Mouse (Mus musculus) hindbrain, embryonic 16.5 days (tissue): Measurements from ENCODE around the gene Olfr1428. TPM values are rescaled to one million over a fixed set of nuclear protein-coding genes. Genes with fewer than 3 reads are reported as not detected.
"Not testable (repeated sequence)": the region's sequence is repeated elsewhere in the genome, so short reads cannot be mapped to it uniquely, and the experiment has no call there.

Experiments
- ATAC-seq: fragments of 200-750 bp; cut with Nextera tagmentation; 2 replicates; pipeline ENCODE4 v1.8.0; 2017; ENCODE audit warnings: moderate TSS enrichment, moderate library complexity
- H3K27ac ChIP-seq: fragments of 300-500 bp; sonication (generic); 2 replicates; pipeline ENCODE4 v1.5.1; 2014; ENCODE audit warnings: low read depth, mild to moderate bottlenecking, control low read depth, low read length, moderate library complexity
- H3K27me3 ChIP-seq: fragments of 300-500 bp; sonication (generic); replicated peaks from 2 replicates; pipeline ENCODE4 v1.6.1; 2014; ENCODE audit warnings: low read length; ENCODE audit not compliant: control insufficient read depth, insufficient read depth
- H3K36me3 ChIP-seq: fragments of 300-500 bp; sonication (generic); 2 replicates; pipeline ENCODE4 v1.6.1; 2014; ENCODE audit warnings: mild to moderate bottlenecking, low read length, moderate library complexity, mixed read lengths; ENCODE audit not compliant: control insufficient read depth, insufficient read depth
- H3K4me1 ChIP-seq: fragments of 300-500 bp; sonication (generic); 2 replicates; pipeline ENCODE4 v1.6.1; 2014; ENCODE audit warnings: low read depth, low read length; ENCODE audit not compliant: control insufficient read depth, insufficient read depth
- H3K4me2 ChIP-seq: fragments of 300-500 bp; sonication (generic); 2 replicates; pipeline ENCODE4 v1.6.1; 2014; ENCODE audit warnings: mild to moderate bottlenecking, low read length, control low read depth, moderate library complexity
- H3K4me3 ChIP-seq: fragments of 300-500 bp; sonication (generic); 2 replicates; pipeline ENCODE4 v1.5.1; 2014; ENCODE audit warnings: mild to moderate bottlenecking, low read length, control low read depth, moderate library complexity
- H3K9ac ChIP-seq: fragments of 300-500 bp; sonication (generic); 2 replicates; pipeline ENCODE4 v1.6.1; 2014; ENCODE audit warnings: low read depth, mild to moderate bottlenecking, control low read depth, low read length, moderate library complexity
- H3K9me3 ChIP-seq: fragments of 300-500 bp; sonication (generic); 2 replicates; pipeline ENCODE4 v1.6.1; 2014; ENCODE audit warnings: mild to moderate bottlenecking, low read length, moderate library complexity; ENCODE audit not compliant: control insufficient read depth
- WGBS: fragments of 180-500 bp; shearing (Covaris S2); extraction: QIAGEN DNeasy Blood & Tissue Kit; methylation state at CpG from one replicate; pipeline ENCODE4 v1.1.7; 2014; 5-methylcytosine and 5-hydroxymethylcytosine counted together
- polyA plus RNA-seq: library from polyadenylated mRNA; unstranded; fragments of >200 nt; fragmentation: Nextera tagmentation; extraction: Ambion mirVana; gene quantifications from 2 replicates; pipeline ENCODE4 v1.2.1, GENCODE M21; 2015

Gene Olfr1428
- polyA plus RNA-seq, 1 experiment from 2014 or later, result not detected

DNA sequence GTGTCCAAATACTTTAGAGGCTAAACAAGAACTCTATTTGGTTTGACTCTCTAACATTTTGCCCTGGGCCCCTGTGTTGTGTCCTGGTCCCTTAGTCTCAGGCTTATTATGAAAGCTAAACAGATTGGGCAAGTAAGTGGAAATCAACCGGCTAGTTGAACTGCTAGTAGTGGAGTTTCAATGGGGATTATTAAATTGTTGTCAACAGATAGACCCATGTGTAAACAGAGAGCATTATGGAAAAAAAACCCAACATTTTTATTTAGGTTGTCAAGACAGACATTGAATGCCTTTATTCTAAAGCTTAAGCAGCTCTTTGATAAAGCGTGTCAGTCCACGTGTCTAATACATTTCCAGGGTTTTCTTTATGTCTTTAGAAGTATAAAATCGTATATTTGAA is 38.1 kb downstream of the Olfr1428 start, which contains the start of gene Olfr1425:
TSS of gene Olfr1425 (minus strand) at position 101 of the 400 bp plus-strand sequence.
- H3K4me1 ChIP-seq, H3K27me3 ChIP-seq, H3K4me2 ChIP-seq, H3K9ac ChIP-seq, H3K4me3 ChIP-seq, H3K36me3 ChIP-seq, H3K9me3 ChIP-seq, H3K27ac ChIP-seq, ATAC-seq: not testable (repeated sequence)
- WGBS, result 88% methylated on average over 4 of the region's 4 CpGs

DNA sequence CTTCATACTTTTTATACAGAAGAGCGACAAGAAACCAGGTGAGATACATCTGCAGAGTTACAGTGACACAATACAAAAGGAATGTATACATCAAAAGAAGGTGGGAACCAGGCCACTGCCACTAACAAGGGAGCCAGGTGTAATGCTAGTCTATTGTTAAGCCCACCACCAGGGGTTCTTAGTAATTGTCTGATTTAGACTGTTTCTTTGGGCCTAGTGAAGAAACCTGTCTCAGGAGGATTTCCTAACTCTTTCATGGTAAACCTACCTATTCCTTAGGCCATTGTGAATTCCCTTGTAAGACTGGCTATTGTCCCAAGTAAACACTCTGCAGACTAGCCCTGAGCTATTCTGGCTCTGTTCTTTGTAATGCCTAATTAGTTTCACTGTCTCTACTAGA is 46.2 kb downstream of the Olfr1428 start:
- H3K4me1 ChIP-seq, H3K4me2 ChIP-seq, H3K9ac ChIP-seq, H3K4me3 ChIP-seq, H3K27me3 ChIP-seq, ATAC-seq, H3K36me3 ChIP-seq, H3K9me3 ChIP-seq, H3K27ac ChIP-seq: not testable (repeated sequence)
- 92% methylated on average over 1 of the region's 1 CpGs for WGBS

DNA sequence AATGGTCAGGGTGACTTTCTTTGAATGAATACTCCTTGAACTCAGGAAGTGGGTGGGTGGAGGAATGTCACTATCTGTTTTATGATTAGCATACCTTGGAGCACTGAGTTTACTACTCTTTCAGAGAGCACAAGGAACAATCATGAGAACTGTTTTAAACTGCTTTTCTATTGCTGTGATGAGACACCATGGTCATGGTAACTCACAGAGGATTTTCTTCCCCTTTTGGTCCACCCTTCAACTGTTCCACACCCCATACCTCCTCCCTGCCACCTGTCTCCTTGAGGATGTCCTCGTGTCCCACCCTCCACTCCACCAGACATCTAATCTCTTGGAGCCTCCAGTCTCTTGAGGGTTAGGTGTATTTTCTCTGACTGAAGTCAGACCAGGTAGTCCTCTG is 47.9 kb downstream of the Olfr1428 start:
- H3K4me3 ChIP-seq, H3K36me3 ChIP-seq, H3K4me1 ChIP-seq, H3K27ac ChIP-seq, ATAC-seq, H3K27me3 ChIP-seq, H3K9me3 ChIP-seq, H3K4me2 ChIP-seq, H3K9ac ChIP-seq: not testable (repeated sequence)
- 91% methylated on average over 1 of the region's 1 CpGs for WGBS

DNA sequence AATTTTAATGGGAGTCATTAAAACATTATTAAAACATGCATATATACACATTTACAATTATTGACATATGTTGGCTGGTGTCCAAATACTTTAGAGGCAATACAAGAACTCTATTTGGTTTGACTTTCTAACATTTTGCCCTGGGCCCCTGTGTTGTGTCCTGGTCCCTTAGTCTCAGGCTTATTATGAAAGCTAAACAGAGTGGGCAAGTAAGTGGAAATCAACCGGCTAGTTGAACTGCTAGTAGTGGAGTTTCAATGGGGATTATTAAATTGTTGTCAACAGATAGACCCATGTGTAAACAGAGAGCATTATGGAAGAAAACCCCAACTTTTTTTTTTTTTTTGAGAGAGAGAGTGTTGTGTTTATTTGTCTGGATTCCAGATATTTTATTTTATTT is 53.1 kb downstream of the Olfr1428 start, which contains the start of gene Olfr1424:
TSS of gene Olfr1424 (minus strand) at position 101 of the 400 bp plus-strand sequence.
- not testable (repeated sequence) for H3K27ac ChIP-seq, H3K4me3 ChIP-seq, H3K36me3 ChIP-seq, H3K4me1 ChIP-seq, H3K9ac ChIP-seq, H3K27me3 ChIP-seq, ATAC-seq, H3K9me3 ChIP-seq, H3K4me2 ChIP-seq
- WGBS, result 80% methylated on average over 1 of the region's 1 CpGs

Other genes with a start within 250 kb of the Olfr1428 start
- not detected in 2 replicates for gene Olfr1419, start 240.8 kb downstream of the Olfr1428 start, polyA plus RNA-seq
- not detected in 2 replicates for gene Olfr1420, start 229.3 kb downstream of the Olfr1428 start, polyA plus RNA-seq
- gene Patl1, start 203.5 kb downstream of the Olfr1428 start, polyA plus RNA-seq, result 14.8 and 16.4 TPM in 2 replicates
- gene Osbp, start 150.0 kb downstream of the Olfr1428 start, polyA plus RNA-seq, result 3.0 and 3.2 TPM in 2 replicates
- gene Olfr1423, start 74.6 kb downstream of the Olfr1428 start, polyA plus RNA-seq, result not detected in 2 replicates
- not detected in 2 replicates for gene Olfr1424, start 53.2 kb downstream of the Olfr1428 start, polyA plus RNA-seq
- not detected in 2 replicates for gene Olfr1425, start 38.2 kb downstream of the Olfr1428 start, polyA plus RNA-seq
- gene Olfr1426, start 23.9 kb downstream of the Olfr1428 start, polyA plus RNA-seq, result not detected in 2 replicates
- gene Olfr1427, start 12.6 kb downstream of the Olfr1428 start, polyA plus RNA-seq, result not detected in 2 replicates
- gene Olfr76, start 7.3 kb upstream of the Olfr1428 start, polyA plus RNA-seq, result not detected in 2 replicates
- not detected in 2 replicates for gene Olfr1555-ps1, start 54.2 kb upstream of the Olfr1428 start, polyA plus RNA-seq
- gene Olfr1431, start 84.7 kb upstream of the Olfr1428 start, polyA plus RNA-seq, result not detected in 2 replicates
- not detected in 2 replicates for gene Olfr1432, start 116.7 kb upstream of the Olfr1428 start, polyA plus RNA-seq
- gene Olfr262, start 125.8 kb upstream of the Olfr1428 start, polyA plus RNA-seq, result not detected in 2 replicates
- gene Olfr235, start 145.1 kb upstream of the Olfr1428 start, polyA plus RNA-seq, result not detected in 2 replicates
- gene Olfr1434, start 164.0 kb upstream of the Olfr1428 start, polyA plus RNA-seq, result not detected in 2 replicates
- not detected in 2 replicates for gene Olfr1436, start 183.2 kb upstream of the Olfr1428 start, polyA plus RNA-seq
- gene Olfr1437, start 209.2 kb upstream of the Olfr1428 start, polyA plus RNA-seq, result not detected in 2 replicates
- not detected in 2 replicates for gene Olfr1438-ps1, start 220.0 kb upstream of the Olfr1428 start, polyA plus RNA-seq